Mouse (Mus musculus) myocyte (in vitro differentiated cells): ENCODE results near the gene Mapre1.

ENCODE experiments used
- E2F4 ChIP-seq: IDR thresholded peaks from one replicate; pipeline ENCODE4 v1.6.1; 2011; ENCODE audit warnings: mild to moderate bottlenecking, control low read depth, moderate library complexity; ENCODE audit not compliant: insufficient read depth
- MAX ChIP-seq: IDR thresholded peaks from one replicate; pipeline ENCODE4 v1.6.1; 2011; ENCODE audit warnings: low read depth, mild to moderate bottlenecking, control low read depth
- MYOD1 ChIP-seq, 3 experiments: IDR thresholded peaks; one replicate each; pipeline ENCODE4 v1.6.1; 2011; ENCODE audit warnings: control low read depth in 2 of 3, low read depth in 2 of 3, mild to moderate bottlenecking in 2 of 3, moderate library complexity in 1 of 3; ENCODE audit not compliant: insufficient read length in 2 of 3, control insufficient read depth in 1 of 3
- MYOG ChIP-seq, 3 experiments: IDR thresholded peaks; one replicate each; pipeline ENCODE4 v1.6.1; 2011; ENCODE audit warnings: control low read depth in 2 of 3, low read depth in 2 of 3, mild to moderate bottlenecking in 2 of 3; ENCODE audit not compliant: insufficient read length in 2 of 3, control insufficient read depth in 1 of 3, insufficient read depth in 1 of 3
- POLR2A ChIP-seq: IDR thresholded peaks from one replicate; pipeline ENCODE4 v1.6.1; 2011; ENCODE audit warnings: low read depth, mild to moderate bottlenecking, control low read depth, moderate library complexity; ENCODE audit not compliant: insufficient read length
- SRF ChIP-seq: IDR thresholded peaks from one replicate; pipeline ENCODE4 v1.6.1; 2011; ENCODE audit warnings: low read depth; ENCODE audit not compliant: control insufficient read depth, insufficient read length
- TCF12 ChIP-seq: IDR thresholded peaks from one replicate; pipeline ENCODE4 v1.6.1; 2011; ENCODE audit warnings: mild to moderate bottlenecking, control low read depth; ENCODE audit not compliant: poor library complexity, insufficient read depth, severe bottlenecking
- TCF3 ChIP-seq: IDR thresholded peaks from one replicate; pipeline ENCODE4 v1.6.1; 2011; ENCODE audit warnings: low read depth, control low read depth; ENCODE audit not compliant: insufficient read length
- USF1 ChIP-seq: IDR thresholded peaks from one replicate; pipeline ENCODE4 v1.6.1; 2011; ENCODE audit warnings: low read depth, mild to moderate bottlenecking, control low read depth, moderate library complexity

- TF ChIP-seq MYOG (IDR thresholded peaks at IDR 0.05; ENCODE audit: control insufficient read depth in 1 of 3, insufficient read depth in 1 of 3, insufficient read length in 2 of 3, low read depth in 2 of 3) (no peak), E2F4 (no peak), TCF3 (no peak), USF1 (no peak), MYOD1 (IDR thresholded peaks at IDR 0.05; ENCODE audit: control insufficient read depth in 1 of 3, insufficient read length in 2 of 3, low read depth in 2 of 3) (no peak), MAX (no peak), POLR2A (no peak), TCF12 (no peak), SRF (no peak)
These were observed 7.0 kb upstream of the Mapre1 start for GRCm38 (mm10) chr2:153734033-153734432.
